Mouse (Mus musculus): ENCODE results near the gene Ppp1r10. TPM values are rescaled to one million over a fixed set of nuclear protein-coding genes. Genes with fewer than 3 reads are reported as not detected.

The Ppp1r10 gene
- total RNA-seq, 2 experiments from 2014 or later, result 83.2 to 83.8 TPM

GRCm38 (mm10) chr17:35909186-35909918, 6.9 kb upstream of the Ppp1r10 start:
- DNase-seq (ENCODE audit: low spot score in 2 of 2), result no peak
- peak overlapping the region; percentile 91 for H3K27ac ChIP-seq
- no peak for TF ChIP-seq CTCF (conservative IDR thresholded peaks at IDR 0.05)

GRCm38 (mm10) chr17:35909919-35910369, 6.3 kb upstream of the Ppp1r10 start, which contains the start of gene Atat1:
Gene Atat1 (minus strand): TSS chr17:35910075.
- Histone ChIP-seq H3K27ac (peak within 1 kb of the TSS; percentile 91), H3K4me3 (peak within 1 kb of the TSS; percentile 75)
- peak; percentile 93 to 96 for DNase-seq (ENCODE audit: low spot score in 2 of 2)
- TF ChIP-seq CTCF (conservative IDR thresholded peaks at IDR 0.05), result no peak

More at GRCm38 (mm10) chr17:35909186-35909918, 6.9 kb upstream of the Ppp1r10 start:
- peak overlapping the region; percentile 75 for H3K4me3 ChIP-seq

GRCm38 (mm10) chr17:35914975-35915374, 1.3 kb upstream of the Ppp1r10 start:
- H3K4me3 ChIP-seq, result peak overlapping the region; percentile 93
- no peak for DNase-seq (ENCODE audit: low spot score in 2 of 2)
- H3K27ac ChIP-seq, result no peak overlapping the region
- TF ChIP-seq CTCF (conservative IDR thresholded peaks at IDR 0.05), result peak; percentile 46

- Histone ChIP-seq H3K4me3 (peak overlapping the region; percentile 93), H3K27ac (peak overlapping the region; percentile 100)
- TF ChIP-seq CTCF (conservative IDR thresholded peaks at IDR 0.05), result no peak
- no peak for DNase-seq (ENCODE audit: low spot score in 2 of 2)
Measured at GRCm38 (mm10) chr17:35915538-35916296, 517 bp upstream of the Ppp1r10 start.

GRCm38 (mm10) chr17:35917143-35917462, 869 bp downstream of the Ppp1r10 start:
- no peak for TF ChIP-seq CTCF (conservative IDR thresholded peaks at IDR 0.05)
- DNase-seq (ENCODE audit: low spot score in 2 of 2), result no peak
- H3K4me3 ChIP-seq, result peak overlapping the region; percentile 89
- peak overlapping the region; percentile 100 for H3K27ac ChIP-seq

GRCm38 (mm10) chr17:35917463-35918251, 1.4 kb downstream of the Ppp1r10 start:
- no peak for TF ChIP-seq CTCF (conservative IDR thresholded peaks at IDR 0.05)
- peak; percentile 45 to 78 for DNase-seq (ENCODE audit: low spot score in 2 of 2)
- H3K4me3 ChIP-seq, result peak overlapping the region; percentile 89
- H3K27ac ChIP-seq, result peak overlapping the region; percentile 100

- no peak for TF ChIP-seq CTCF (conservative IDR thresholded peaks at IDR 0.05)
- Histone ChIP-seq H3K4me3 (peak overlapping the region; percentile 89), H3K27ac (peak overlapping the region; percentile 100)
- no peak for DNase-seq (ENCODE audit: low spot score in 2 of 2)
Measured at GRCm38 (mm10) chr17:35918276-35919059, 2.2 kb downstream of the Ppp1r10 start.

GRCm38 (mm10) chr17:35919060-35919715, 3.0 kb downstream of the Ppp1r10 start:
- peak overlapping the region; percentile 100 for H3K27ac ChIP-seq
- TF ChIP-seq CTCF (conservative IDR thresholded peaks at IDR 0.05), result no peak
- peak; percentile 92 to 98 for DNase-seq (ENCODE audit: low spot score in 2 of 2)
- H3K4me3 ChIP-seq, result peak overlapping the region; percentile 89

GRCm38 (mm10) chr17:35919864-35920301, 3.6 kb downstream of the Ppp1r10 start:
- Histone ChIP-seq H3K27ac (peak overlapping the region; percentile 100), H3K4me3 (peak overlapping the region; percentile 89)
- no peak for TF ChIP-seq CTCF (conservative IDR thresholded peaks at IDR 0.05)
- no peak for DNase-seq (ENCODE audit: low spot score in 2 of 2)

- no peak for TF ChIP-seq CTCF (conservative IDR thresholded peaks at IDR 0.05)
- peak overlapping the region; percentile 100 for H3K27ac ChIP-seq
- DNase-seq (ENCODE audit: low spot score in 2 of 2), result no peak
- H3K4me3 ChIP-seq, result peak overlapping the region; percentile 89; the same call in 1 of the 2 replicates
Measured at GRCm38 (mm10) chr17:35920384-35920783, 4.2 kb downstream of the Ppp1r10 start.

GRCm38 (mm10) chr17:35920862-35921562, 4.8 kb downstream of the Ppp1r10 start:
- Histone ChIP-seq H3K27ac (peak overlapping the region; percentile 100), H3K4me3 (no peak overlapping the region)
- TF ChIP-seq CTCF (conservative IDR thresholded peaks at IDR 0.05), result peak; percentile 83
- DNase-seq (ENCODE audit: low spot score in 2 of 2), result peak in 1 of 2 experiments; percentile 57

Measured in layer of hippocampus, adult 2 months (tissue).